Mouse (Mus musculus): ENCODE data around the gene Pou2af1. TPM values are rescaled to one million over a fixed set of nuclear protein-coding genes. Genes with fewer than 3 reads are reported as not detected.

Pou2af1 gene
- not detected in 2 replicates for polyA plus RNA-seq (2016; fragmentation: Nextera tagmentation; extraction: Ambion mirVana)

DNA sequence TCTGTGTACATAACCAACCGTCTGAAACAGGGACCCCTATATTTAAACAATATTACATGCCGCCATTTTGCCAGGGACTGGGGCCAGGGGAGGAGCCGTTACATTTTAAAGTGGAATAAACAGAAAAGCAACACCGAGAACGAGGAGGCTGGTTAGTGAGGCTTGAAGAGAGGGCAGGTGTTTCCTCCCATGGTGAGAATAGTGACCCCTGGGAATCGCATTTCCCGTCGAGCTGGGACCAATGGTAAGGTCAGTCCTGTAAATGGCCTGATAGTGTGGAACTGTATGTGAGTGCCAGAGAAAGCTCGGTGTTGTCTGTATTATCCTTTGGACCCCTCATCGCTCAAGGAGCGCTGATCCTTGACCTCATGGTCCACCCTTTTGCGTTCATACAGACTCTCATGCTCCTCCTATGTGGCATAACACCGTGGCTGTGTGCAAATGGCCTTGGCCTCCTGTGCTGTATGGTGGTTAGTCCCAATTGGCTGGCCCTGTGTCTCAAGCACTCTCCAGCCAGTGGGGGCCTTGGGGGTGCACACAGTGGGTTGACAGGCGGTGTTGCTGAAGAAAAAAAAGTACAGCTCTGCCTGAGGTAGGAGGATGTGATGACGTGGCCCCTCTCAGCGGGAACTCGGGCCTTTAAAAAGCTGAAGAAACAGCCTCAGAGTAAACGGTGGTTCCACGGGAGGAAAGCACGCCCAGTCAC, at the start of gene Pou2af1:
Gene Pou2af1 (plus strand): TSS at position 686 of the 706 bp plus-strand sequence.
- Histone ChIP-seq H3K4me1 (no peaks in the 10 kb centered on the region), H3K27ac (replicated peaks) (no peak within 1 kb of the TSS), H3K4me2 (replicated peaks) (no peak within 1 kb of the TSS), H3K36me3 (no peaks in the 10 kb centered on the region), H3K9ac (replicated peaks) (no peak within 1 kb of the TSS), H3K4me3 (no peak within 1 kb of the TSS), H3K9me3 (no peaks in the 10 kb centered on the region), H3K27me3 (no peaks in the 10 kb centered on the region)
- WGBS: 83% methylated on average over 20 of the region's 20 CpGs
- no peak for ATAC-seq (ENCODE audit: low FRiP score, low read depth)

DNA sequence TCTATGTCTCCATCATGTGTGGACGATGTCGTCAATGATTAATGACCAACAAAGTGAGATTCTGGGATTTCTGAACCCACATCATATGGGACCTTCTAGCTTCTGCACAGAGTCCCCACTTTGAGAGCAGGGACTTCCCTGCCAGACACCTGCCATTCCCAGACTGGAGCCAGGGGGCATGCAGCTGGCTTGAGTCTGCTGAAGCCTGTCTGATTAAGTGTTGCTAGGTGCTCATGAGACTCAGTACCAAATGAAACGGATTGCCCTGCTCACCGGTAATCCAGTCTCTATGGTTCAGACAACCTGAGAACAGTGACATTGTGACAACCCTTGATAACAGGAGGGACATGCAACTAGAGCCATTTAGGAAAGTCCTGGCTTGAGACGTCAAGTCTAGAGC, 49.5 kb upstream of the Pou2af1 start:
- no peak for ATAC-seq (ENCODE audit: low FRiP score, low read depth)
- WGBS: 77% methylated on average over 5 of the region's 5 CpGs

DNA sequence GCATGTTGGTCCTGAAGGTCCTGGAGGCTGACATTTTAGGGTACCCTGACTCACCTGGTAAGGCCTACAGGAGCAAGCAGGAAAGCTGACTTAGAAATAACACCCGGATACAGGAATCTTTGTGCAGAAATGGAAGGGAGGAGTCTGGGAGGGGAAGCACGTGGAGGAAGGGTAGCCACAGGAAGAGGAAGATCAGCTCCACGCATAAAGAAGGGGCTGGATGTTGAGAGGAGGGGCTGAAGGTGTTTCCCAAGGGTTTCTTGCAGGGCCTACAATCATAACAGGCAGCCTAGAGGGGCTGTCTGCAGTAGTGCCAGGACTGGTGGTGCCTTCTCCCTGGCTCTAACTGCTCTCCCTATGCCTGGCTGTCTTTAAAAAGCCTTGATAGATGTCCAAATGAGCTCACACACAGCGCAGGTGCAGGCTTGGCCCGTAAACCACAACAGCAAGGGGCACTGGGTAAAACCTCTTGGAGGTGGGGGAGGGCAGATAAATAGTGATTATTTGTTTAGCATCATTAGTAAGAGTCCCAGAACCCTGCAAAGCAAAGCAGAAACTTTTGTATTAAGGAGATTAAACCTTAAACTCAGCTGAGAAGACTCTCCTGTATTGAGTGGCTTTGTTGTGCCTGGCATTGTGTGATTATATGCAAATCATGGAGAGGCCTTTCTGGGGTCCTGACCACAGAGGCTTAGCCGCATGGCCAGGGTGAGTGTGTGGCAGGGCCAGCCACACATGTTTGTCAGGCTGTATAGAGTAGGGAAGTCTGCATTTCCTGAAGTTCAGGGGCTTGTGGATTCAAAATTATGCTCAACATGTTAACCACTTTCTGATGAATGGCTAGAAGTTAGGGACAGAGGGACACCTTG, 48.0 kb upstream of the Pou2af1 start, which contains the start of gene Gm32742:
Gene Gm32742 (minus strand): TSS at position 206 of the 869 bp plus-strand sequence.
- no peak within 1 kb of the TSS for H3K9ac ChIP-seq (replicated peaks)
- H3K27me3 ChIP-seq: no peaks in the 10 kb centered on the region; the same call in 1 of the 2 replicates
- H3K27ac ChIP-seq (replicated peaks): no peak within 1 kb of the TSS
- no peak within 1 kb of the TSS for H3K4me3 ChIP-seq
- H3K9me3 ChIP-seq: no peaks in the 10 kb centered on the region
- H3K36me3 ChIP-seq: no peaks in the 10 kb centered on the region
- H3K4me1 ChIP-seq: 0 out of 2 replicates have a peak, but pooled peaks cover 6% of the 10 kb centered on the region
- WGBS: 43% methylated on average over 6 of the region's 6 CpGs
- ATAC-seq (ENCODE audit: low FRiP score, low read depth): no peak
- no peak within 1 kb of the TSS for H3K4me2 ChIP-seq (replicated peaks)

More for the DNA sequence above, 49.5 kb upstream of the Pou2af1 start:
- H3K27me3 ChIP-seq: peaks cover 5% of the 10 kb centered on the region; the same call in 1 of the 2 replicates
- 0 out of 2 replicates have a peak, but pooled peaks cover 6% of the 10 kb centered on the region for H3K4me1 ChIP-seq
- no peak overlapping the region for H3K9ac ChIP-seq (replicated peaks)
- H3K27ac ChIP-seq (replicated peaks): no peak overlapping the region
- H3K4me2 ChIP-seq (replicated peaks): no peak overlapping the region
- no peaks in the 10 kb centered on the region for H3K9me3 ChIP-seq
- no peaks in the 10 kb centered on the region for H3K36me3 ChIP-seq
- H3K4me3 ChIP-seq: no peak overlapping the region

DNA sequence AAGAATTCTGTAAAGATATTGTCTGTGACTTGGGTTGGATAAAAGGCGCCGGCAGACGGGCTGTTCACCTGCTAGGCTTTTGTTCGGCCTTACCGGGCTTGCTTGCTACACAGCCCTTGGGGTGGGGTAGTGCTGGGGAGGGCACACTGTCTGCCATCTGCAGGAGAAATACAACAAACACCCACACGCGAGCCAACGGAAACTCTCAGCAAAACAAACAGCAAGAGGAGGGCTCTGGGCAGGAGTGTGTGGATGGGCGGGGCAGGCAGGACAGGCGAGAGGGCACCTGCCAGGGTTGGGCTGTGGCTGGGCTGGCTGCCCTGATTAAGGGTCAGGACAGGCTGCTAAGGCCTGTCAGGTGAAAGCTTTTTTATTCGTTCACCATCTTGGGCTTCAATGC, 45.6 kb upstream of the Pou2af1 start:
- no peaks in the 10 kb centered on the region for H3K27me3 ChIP-seq
- H3K4me3 ChIP-seq: no peak overlapping the region
- H3K36me3 ChIP-seq: no peaks in the 10 kb centered on the region
- no peak overlapping the region for H3K9ac ChIP-seq (replicated peaks)
- no peak overlapping the region for H3K4me2 ChIP-seq (replicated peaks)
- 73% methylated on average over 11 of the region's 11 CpGs for WGBS
- no peak for ATAC-seq (ENCODE audit: low FRiP score, low read depth)
- H3K27ac ChIP-seq (replicated peaks): no peak overlapping the region
- H3K9me3 ChIP-seq: no peaks in the 10 kb centered on the region
- H3K4me1 ChIP-seq: 0 out of 2 replicates have a peak, but pooled peaks cover 6% of the 10 kb centered on the region

DNA sequence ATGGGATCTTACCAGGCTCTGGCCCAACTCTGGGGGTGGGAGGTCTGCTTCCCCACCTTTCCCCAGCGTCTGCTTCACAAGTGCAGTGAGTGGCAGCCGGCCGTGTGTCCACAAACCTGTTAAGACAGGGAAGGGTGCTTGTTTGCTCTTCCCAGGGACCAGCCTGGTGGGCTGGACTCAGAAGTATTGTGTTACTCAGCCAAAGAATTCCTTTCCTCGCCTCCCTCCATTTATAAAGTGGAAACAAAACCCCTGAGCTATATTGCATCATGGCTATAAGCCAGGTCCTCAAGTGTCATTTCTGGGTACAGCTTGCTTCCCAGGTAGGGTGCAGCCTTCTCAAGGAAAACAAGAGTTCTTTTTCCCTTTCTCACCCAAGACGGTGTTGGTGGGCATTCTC, 44.8 kb upstream of the Pou2af1 start:
- no peaks in the 10 kb centered on the region for H3K27me3 ChIP-seq
- ATAC-seq (ENCODE audit: low FRiP score, low read depth): no peak
- H3K4me2 ChIP-seq (replicated peaks): no peak overlapping the region
- H3K9ac ChIP-seq (replicated peaks): no peak overlapping the region
- 73% methylated on average over 5 of the region's 5 CpGs for WGBS
- H3K9me3 ChIP-seq: no peaks in the 10 kb centered on the region
- no peak overlapping the region for H3K4me3 ChIP-seq
- no peaks in the 10 kb centered on the region for H3K36me3 ChIP-seq
- 0 out of 2 replicates have a peak, but pooled peaks cover 6% of the 10 kb centered on the region for H3K4me1 ChIP-seq
- H3K27ac ChIP-seq (replicated peaks): no peak overlapping the region

DNA sequence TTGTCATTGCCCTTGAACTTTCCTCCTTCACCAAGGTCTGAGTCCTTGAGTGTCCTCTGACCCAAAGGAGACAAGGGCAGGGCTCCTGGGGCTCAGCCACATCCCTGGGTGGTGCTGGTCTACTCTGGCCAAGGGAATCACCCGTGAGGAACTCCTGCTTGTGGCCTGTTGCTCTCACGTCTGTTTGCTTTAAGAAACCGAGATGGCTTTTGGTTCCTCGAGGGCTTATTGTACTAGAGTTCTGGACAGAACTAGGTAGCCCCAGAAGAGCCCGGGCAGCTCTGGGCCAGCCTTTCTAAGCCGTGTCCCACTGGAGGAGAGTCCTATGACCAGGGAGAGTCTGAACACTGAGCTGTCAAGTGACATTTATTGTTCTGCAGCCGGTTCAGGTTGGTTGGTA, 44.4 kb upstream of the Pou2af1 start:
- H3K4me3 ChIP-seq: no peak overlapping the region
- H3K27ac ChIP-seq (replicated peaks): no peak overlapping the region
- H3K4me1 ChIP-seq: 0 out of 2 replicates have a peak, but pooled peaks cover 6% of the 10 kb centered on the region
- no peak for ATAC-seq (ENCODE audit: low FRiP score, low read depth)
- WGBS: 86% methylated on average over 7 of the region's 7 CpGs
- no peaks in the 10 kb centered on the region for H3K27me3 ChIP-seq
- H3K4me2 ChIP-seq (replicated peaks): no peak overlapping the region
- H3K9me3 ChIP-seq: no peaks in the 10 kb centered on the region
- H3K9ac ChIP-seq (replicated peaks): no peak overlapping the region
- H3K36me3 ChIP-seq: no peaks in the 10 kb centered on the region

DNA sequence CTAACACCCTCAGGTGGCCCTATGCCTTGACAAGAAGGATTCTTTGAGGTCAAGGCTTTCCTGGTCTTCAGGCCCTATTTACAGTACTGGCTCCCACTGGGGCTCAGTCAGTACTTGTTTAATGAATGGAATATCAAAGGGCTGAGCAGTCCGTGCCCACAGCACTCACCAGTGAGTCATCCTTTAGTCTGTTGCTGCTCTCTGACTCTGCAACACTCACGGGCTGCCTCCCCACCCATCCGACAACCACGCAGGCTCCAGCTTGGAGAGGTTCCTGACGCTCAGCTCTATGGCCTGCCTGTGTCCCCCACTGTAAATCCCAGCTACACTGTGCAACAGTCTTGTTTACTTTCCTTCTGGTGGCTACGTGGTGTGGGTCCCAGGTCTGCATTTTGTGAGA, 43.2 kb upstream of the Pou2af1 start:
- H3K9ac ChIP-seq (replicated peaks): no peak overlapping the region
- no peak overlapping the region for H3K4me3 ChIP-seq
- H3K4me1 ChIP-seq: 0 out of 2 replicates have a peak, but pooled peaks cover 6% of the 10 kb centered on the region
- H3K27ac ChIP-seq (replicated peaks): no peak overlapping the region
- H3K4me2 ChIP-seq (replicated peaks): no peak overlapping the region
- 82% methylated on average over 6 of the region's 6 CpGs for WGBS
- ATAC-seq (ENCODE audit: low FRiP score, low read depth): no peak
- H3K27me3 ChIP-seq: no peaks in the 10 kb centered on the region
- no peaks in the 10 kb centered on the region for H3K9me3 ChIP-seq
- H3K36me3 ChIP-seq: no peaks in the 10 kb centered on the region

DNA sequence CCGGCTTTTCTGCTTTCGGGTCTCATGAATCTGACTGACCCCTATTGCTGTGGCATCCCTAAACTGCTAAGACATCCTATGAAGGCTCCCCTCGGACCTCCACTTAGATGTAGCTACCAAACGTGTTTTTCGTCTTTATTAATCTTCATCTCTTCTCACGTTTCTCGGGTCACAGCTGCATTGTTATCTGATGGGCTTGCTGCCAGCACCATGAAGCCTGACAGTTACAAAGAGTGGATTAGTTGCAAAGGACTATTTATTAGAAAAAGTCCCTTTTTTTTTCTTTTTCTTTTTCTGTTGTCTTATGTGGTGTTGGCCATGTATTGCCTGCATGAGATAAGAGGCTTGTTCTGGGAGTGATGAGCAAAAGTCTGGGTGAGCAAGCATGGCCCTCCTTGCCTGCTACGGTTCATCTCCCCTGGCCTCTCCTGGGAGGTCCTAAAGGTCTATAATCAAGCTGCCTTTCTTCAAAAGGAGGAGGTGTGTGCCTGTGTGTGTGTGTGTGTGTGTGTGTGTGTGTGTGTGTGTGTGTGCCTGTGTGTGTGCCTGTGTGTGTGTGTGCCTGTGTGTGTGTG, 38.5 kb upstream of the Pou2af1 start:
- Histone ChIP-seq H3K4me1 (no peaks in the 10 kb centered on the region), H3K27me3 (no peaks in the 10 kb centered on the region), H3K9me3 (no peaks in the 10 kb centered on the region), H3K9ac (replicated peaks) (no peak overlapping the region), H3K4me3 (no peak overlapping the region), H3K36me3 (no peaks in the 10 kb centered on the region), H3K4me2 (replicated peaks) (no peak overlapping the region), H3K27ac (replicated peaks) (no peak overlapping the region)
- ATAC-seq (ENCODE audit: low FRiP score, low read depth): no peak
- 71% methylated on average over 8 of the region's 8 CpGs for WGBS

DNA sequence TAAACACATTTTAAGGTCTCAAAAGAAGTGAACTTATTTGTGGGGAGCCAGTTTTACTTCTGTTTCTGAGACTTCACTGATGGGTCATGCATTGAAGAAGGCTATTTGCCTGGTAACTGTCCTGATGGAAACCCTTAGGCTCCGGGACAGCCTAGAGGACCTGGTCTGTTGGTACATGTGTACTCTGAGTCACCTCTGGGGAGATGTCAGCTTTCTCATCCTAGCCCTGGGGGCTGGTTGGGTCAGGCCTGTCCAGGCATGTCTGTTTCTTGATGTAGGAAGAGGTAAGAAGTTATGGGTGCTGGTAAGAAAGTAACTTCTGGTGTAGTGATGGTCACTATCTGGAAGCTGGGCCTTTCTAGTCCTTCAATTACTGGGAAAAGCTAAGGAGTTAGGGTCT, 37.8 kb upstream of the Pou2af1 start:
- H3K9me3 ChIP-seq: no peaks in the 10 kb centered on the region
- H3K27ac ChIP-seq (replicated peaks): no peak overlapping the region
- H3K36me3 ChIP-seq: no peaks in the 10 kb centered on the region
- no peak overlapping the region for H3K9ac ChIP-seq (replicated peaks)
- H3K4me2 ChIP-seq (replicated peaks): no peak overlapping the region
- WGBS: 88% methylated on average over 1 of the region's 1 CpGs
- no peak overlapping the region for H3K4me3 ChIP-seq
- ATAC-seq (ENCODE audit: low FRiP score, low read depth): no peak
- H3K4me1 ChIP-seq: no peaks in the 10 kb centered on the region
- H3K27me3 ChIP-seq: no peaks in the 10 kb centered on the region

DNA sequence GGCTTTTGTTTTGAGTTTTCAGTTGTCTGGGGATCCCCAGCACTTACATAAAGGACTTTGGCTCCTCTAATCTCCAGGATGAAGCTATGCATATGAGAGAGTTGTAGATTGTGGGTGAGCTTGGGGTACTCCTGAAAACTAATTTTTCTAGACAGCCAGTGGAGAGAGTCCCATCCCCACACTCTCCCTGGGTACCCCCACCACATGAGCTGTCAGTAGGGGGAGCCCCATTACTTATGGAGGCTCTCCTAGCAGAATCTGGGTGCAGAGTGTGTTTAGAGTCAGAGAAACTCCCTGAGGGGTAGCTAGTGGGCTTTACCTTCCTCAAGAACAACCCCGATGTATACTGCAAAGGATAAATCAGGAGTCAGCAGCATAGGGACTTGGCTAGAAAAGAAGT, 35.2 kb upstream of the Pou2af1 start:
- Histone ChIP-seq H3K36me3 (no peaks in the 10 kb centered on the region), H3K9ac (replicated peaks) (no peak overlapping the region), H3K27me3 (no peaks in the 10 kb centered on the region), H3K27ac (replicated peaks) (no peak overlapping the region), H3K4me2 (replicated peaks) (no peak overlapping the region), H3K4me3 (no peak overlapping the region), H3K9me3 (no peaks in the 10 kb centered on the region), H3K4me1 (no peaks in the 10 kb centered on the region)
- ATAC-seq (ENCODE audit: low FRiP score, low read depth): no peak
- WGBS: 95% methylated on average over 1 of the region's 1 CpGs

DNA sequence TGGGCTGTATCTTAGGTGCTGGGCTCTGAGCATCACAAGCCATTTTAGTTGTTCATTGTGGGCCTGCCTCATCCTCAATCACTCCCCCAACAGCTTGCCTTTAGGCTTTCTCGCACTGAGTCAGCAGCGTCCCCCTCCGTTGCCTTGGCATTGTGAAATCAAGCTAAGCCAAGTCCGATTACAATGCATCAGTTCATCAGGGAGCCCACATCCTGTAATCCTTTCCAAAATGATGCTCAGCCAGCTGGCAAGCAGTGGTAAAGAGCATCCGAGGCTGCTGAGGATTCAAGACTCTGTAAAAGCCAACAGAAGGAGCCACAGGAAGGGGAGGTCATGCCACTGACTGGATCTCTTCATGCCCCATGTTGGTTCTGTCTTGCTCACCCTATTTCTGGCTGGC, 32.9 kb upstream of the Pou2af1 start:
- H3K27me3 ChIP-seq: no peaks in the 10 kb centered on the region
- H3K4me3 ChIP-seq: no peak overlapping the region
- no peak overlapping the region for H3K9ac ChIP-seq (replicated peaks)
- ATAC-seq (ENCODE audit: low FRiP score, low read depth): no peak
- H3K36me3 ChIP-seq: no peaks in the 10 kb centered on the region
- H3K4me2 ChIP-seq (replicated peaks): no peak overlapping the region
- no peaks in the 10 kb centered on the region for H3K4me1 ChIP-seq
- WGBS: 60% methylated on average over 5 of the region's 5 CpGs
- H3K27ac ChIP-seq (replicated peaks): no peak overlapping the region
- no peaks in the 10 kb centered on the region for H3K9me3 ChIP-seq
